Mouse (Mus musculus): ENCODE data around the gene Nav3. TPM values are rescaled to one million over a fixed set of nuclear protein-coding genes. Genes with fewer than 3 reads are reported as not detected.
A peak's percentile ranks its signal among the peaks of the same experiment; 100 is the strongest.

Nav3 gene
- polyA plus RNA-seq, 2 experiments: 0.06 to 0.07 TPM

DNA sequence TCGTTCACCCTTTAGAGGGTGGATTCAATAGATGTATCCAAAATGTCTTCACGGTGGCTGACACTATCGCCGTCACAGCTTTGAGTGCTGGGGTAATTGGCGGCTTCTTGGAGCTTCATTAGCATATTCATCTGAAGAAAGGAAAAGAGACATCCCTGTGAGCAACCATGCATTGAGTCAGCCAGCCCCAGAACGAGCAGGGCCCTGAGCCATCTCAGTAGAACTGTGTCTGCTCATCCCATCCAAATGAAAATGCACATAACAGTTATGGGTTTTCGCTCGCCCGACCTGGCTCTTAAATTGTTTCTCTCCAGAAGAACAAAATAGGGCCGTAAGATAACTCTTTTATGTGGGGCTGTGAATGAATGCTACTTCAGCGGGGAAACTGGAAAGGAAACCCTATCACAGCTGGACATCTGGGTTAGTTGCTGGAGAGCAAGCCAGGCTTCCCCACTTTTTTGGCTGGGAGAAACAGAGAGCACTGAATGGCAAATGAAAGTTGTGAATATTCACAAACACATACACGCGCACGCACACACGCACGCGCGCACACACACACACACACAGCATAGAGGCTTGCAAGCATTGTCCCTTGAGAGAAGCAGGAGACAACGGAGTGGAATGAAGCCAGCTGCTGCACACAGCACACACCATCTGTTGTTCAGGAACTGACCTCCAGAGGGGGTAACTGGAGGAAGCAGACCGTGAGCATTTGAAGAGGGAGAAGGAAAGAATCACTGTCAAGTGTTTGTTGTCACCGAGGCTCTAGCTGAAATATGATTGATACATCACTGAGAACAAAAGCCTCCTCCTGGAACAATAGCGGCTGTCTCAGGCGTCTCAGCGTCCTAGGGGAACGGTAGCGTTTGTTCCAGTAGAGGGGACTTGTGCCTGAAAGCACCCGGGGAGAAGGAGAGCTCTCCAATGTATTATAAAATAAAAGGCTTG lies 771.6 kb downstream of the Nav3 start:
- no peak for DNase-seq (ENCODE audit: low read depth in 3 of 3, low spot score in 3 of 3)
- no peaks in the 10 kb centered on the region for H3K4me1 ChIP-seq (replicated peaks; ENCODE audit: control insufficient read depth in 2 of 2, insufficient read depth in 2 of 2, low read length in 1 of 2)
- 46% methylated on average over 27 of the region's 27 CpGs for WGBS (ENCODE audit: insufficient replicate concordance)

DNA sequence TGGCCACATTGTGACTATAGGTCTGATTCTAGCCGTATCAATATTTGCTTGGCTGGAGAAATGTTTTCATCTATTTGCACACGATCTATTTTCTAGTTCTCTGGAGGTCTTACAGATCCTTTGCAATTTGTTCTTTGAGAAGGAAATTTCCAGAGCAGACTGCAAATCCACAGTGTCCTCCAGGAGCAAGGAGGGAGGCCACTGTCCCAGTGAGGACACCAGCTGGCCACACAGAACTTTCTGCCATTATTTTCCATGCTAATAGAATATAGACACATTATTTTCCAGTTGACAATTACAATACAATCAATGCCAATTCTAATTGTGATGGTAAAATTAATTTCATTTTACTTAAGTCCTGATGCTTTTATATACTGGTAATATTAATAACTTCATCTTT lies 783.1 kb downstream of the Nav3 start:
- DNase-seq (ENCODE audit: low read depth in 3 of 3, low spot score in 3 of 3) (no peak), ATAC-seq (ENCODE audit: insufficient read depth) (no peak)
- no peak overlapping the region for H3K4me2 ChIP-seq (ENCODE audit: low read depth)
- H3K27ac ChIP-seq: no peak overlapping the region
- H3K9ac ChIP-seq (replicated peaks): no peak overlapping the region
- no peaks in the 10 kb centered on the region for H3K27me3 ChIP-seq (ENCODE audit: control insufficient read depth, insufficient read depth, low read length)
- TF ChIP-seq CTCF (IDR thresholded peaks at IDR 0.05; ENCODE audit: low read depth) (no peak), EP300 (IDR thresholded peaks at IDR 0.05; ENCODE audit: low read depth) (no peak)
- no peaks in the 10 kb centered on the region for H3K9me3 ChIP-seq (ENCODE audit: control insufficient read depth, low read length)
- no peak overlapping the region for H3K4me3 ChIP-seq (ENCODE audit: insufficient read depth in 1 of 2, low read depth in 2 of 2, low read length in 2 of 2)
- no peaks in the 10 kb centered on the region for H3K4me1 ChIP-seq (replicated peaks; ENCODE audit: control insufficient read depth in 2 of 2, insufficient read depth in 2 of 2, low read length in 1 of 2)
- 42% methylated on average over 2 of the region's 2 CpGs for WGBS (ENCODE audit: insufficient replicate concordance)
- H3K36me3 ChIP-seq (replicated peaks; ENCODE audit: control insufficient read depth, insufficient read depth, low read depth): no peaks in the 10 kb centered on the region

More for the DNA sequence above, 771.6 kb downstream of the Nav3 start:
- no peaks in the 10 kb centered on the region for H3K36me3 ChIP-seq (replicated peaks; ENCODE audit: control insufficient read depth, insufficient read depth, low read depth)
- H3K9ac ChIP-seq (replicated peaks): no peak overlapping the region
- H3K27ac ChIP-seq: no peak overlapping the region
- no peak for TF ChIP-seq CTCF (IDR thresholded peaks at IDR 0.05; ENCODE audit: low read depth)
- TF ChIP-seq EP300 (IDR thresholded peaks at IDR 0.05; ENCODE audit: low read depth): no peak
- no peak overlapping the region for H3K4me3 ChIP-seq (ENCODE audit: insufficient read depth in 1 of 2, low read depth in 2 of 2, low read length in 2 of 2)
- H3K9me3 ChIP-seq (ENCODE audit: control insufficient read depth, low read length): no peaks in the 10 kb centered on the region
- no peak for ATAC-seq (ENCODE audit: insufficient read depth)
- H3K27me3 ChIP-seq (ENCODE audit: control insufficient read depth, insufficient read depth, low read length): no peaks in the 10 kb centered on the region
- H3K4me2 ChIP-seq (ENCODE audit: low read depth): no peak overlapping the region

DNA sequence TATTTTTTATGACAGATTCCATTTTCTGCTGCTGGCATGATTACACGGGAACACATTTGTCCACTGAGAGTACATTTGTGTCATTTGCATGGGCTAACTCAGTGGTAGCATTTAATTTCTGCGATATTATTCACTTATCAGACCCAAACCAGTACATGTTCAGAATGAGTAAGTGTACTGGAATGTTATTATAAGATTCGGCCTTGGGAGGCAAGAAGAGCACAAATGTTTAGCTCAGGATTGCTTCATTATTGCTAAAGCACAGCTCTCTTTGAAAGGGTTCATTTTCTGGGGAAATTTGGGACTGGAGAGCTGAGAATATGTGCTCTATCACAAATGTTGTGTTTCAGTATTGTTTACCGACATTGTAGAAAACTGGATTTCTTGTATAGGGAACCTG lies 788.6 kb downstream of the Nav3 start:
- Histone ChIP-seq H3K36me3 (replicated peaks; ENCODE audit: control insufficient read depth, insufficient read depth, low read depth) (no peaks in the 10 kb centered on the region), H3K4me1 (replicated peaks; ENCODE audit: control insufficient read depth in 2 of 2, insufficient read depth in 2 of 2, low read length in 1 of 2) (no peaks in the 10 kb centered on the region), H3K27ac (no peak overlapping the region), H3K9ac (replicated peaks) (no peak overlapping the region), H3K9me3 (ENCODE audit: control insufficient read depth, low read length) (no peaks in the 10 kb centered on the region), H3K4me3 (ENCODE audit: insufficient read depth in 1 of 2, low read depth in 2 of 2, low read length in 2 of 2) (no peak overlapping the region), H3K4me2 (ENCODE audit: low read depth) (no peak overlapping the region), H3K27me3 (ENCODE audit: control insufficient read depth, insufficient read depth, low read length) (no peaks in the 10 kb centered on the region)
- no peak for DNase-seq (ENCODE audit: low read depth in 3 of 3, low spot score in 3 of 3)
- no peak for TF ChIP-seq EP300 (IDR thresholded peaks at IDR 0.05; ENCODE audit: low read depth)
- TF ChIP-seq CTCF (IDR thresholded peaks at IDR 0.05; ENCODE audit: low read depth): no peak
- WGBS (ENCODE audit: insufficient replicate concordance): 57% methylated on average over 4 of the region's 4 CpGs
- no peak for ATAC-seq (ENCODE audit: insufficient read depth)

DNA sequence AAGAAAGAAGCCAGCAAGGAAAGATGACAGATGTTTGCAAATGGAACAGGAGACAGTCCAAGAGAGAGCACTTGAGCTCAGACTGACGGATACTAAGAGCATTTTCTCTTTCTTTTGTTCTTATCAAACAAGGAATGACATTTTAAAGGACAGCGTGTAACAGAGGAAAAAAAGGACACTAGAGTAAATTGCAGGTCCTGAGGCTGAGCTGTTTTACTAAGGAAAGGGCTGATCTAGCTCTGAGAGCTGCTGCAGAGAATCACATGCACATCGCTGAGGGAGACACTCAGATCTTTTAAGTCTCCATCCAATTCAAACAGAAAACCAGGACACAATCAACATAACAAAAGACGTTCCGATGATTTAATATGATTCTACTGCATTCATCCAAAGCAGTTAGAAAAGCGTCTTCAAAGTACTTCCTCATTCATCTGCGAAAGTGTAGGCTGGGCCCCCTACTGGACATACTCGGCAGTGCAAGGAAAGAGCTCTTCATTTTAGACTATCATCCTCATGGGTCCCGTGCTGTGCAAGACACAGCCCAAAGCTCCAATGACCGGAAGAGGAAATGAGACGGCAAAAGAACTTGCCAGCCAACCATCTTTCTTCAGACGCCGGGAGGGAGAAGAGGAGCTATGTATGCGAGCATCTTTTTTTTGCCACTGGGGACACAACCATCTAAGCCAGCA lies 791.2 kb downstream of the Nav3 start:
- Histone ChIP-seq H3K27ac (no peak overlapping the region), H3K36me3 (replicated peaks; ENCODE audit: control insufficient read depth, insufficient read depth, low read depth) (no peaks in the 10 kb centered on the region), H3K4me1 (replicated peaks; ENCODE audit: control insufficient read depth in 2 of 2, insufficient read depth in 2 of 2, low read length in 1 of 2) (no peaks in the 10 kb centered on the region), H3K9ac (replicated peaks) (no peak overlapping the region), H3K27me3 (ENCODE audit: control insufficient read depth, insufficient read depth, low read length) (no peaks in the 10 kb centered on the region), H3K9me3 (ENCODE audit: control insufficient read depth, low read length) (no peaks in the 10 kb centered on the region), H3K4me2 (ENCODE audit: low read depth) (no peak overlapping the region), H3K4me3 (ENCODE audit: insufficient read depth in 1 of 2, low read depth in 2 of 2, low read length in 2 of 2) (no peak overlapping the region)
- ATAC-seq (ENCODE audit: insufficient read depth) (no peak), DNase-seq (ENCODE audit: low read depth in 3 of 3, low spot score in 3 of 3) (peak; percentile 7 to 9 (median 7))
- TF ChIP-seq EP300 (IDR thresholded peaks at IDR 0.05; ENCODE audit: low read depth): no peak
- TF ChIP-seq CTCF (IDR thresholded peaks at IDR 0.05; ENCODE audit: low read depth): peak; percentile 73
- WGBS (ENCODE audit: insufficient replicate concordance): 22% methylated on average over 14 of the region's 14 CpGs

DNA sequence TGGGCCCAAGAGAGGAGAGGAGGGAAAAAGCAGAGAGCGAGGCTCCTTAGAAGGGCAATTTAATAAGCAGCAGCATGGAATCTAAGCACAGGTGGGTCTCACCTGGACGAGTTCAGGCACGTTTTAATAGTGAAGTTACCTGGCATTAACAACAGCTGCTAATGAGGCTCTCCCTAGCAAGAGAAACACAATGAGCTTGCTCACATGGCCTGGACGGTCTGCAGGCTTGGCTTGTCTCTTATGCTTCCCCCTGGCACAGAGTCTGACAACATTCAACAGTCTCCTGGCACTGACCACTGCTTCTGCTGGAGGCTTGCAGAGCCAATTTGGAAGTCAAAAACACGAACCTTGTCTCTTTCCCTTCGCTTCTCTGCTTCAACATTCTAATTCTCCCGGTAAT lies 804.5 kb downstream of the Nav3 start:
- TF ChIP-seq EP300 (IDR thresholded peaks at IDR 0.05; ENCODE audit: low read depth) (no peak), CTCF (IDR thresholded peaks at IDR 0.05; ENCODE audit: low read depth) (no peak)
- 52% methylated on average over 7 of the region's 7 CpGs for WGBS (ENCODE audit: insufficient replicate concordance)
- no peaks in the 10 kb centered on the region for H3K9me3 ChIP-seq (ENCODE audit: control insufficient read depth, low read length)
- H3K27me3 ChIP-seq (ENCODE audit: control insufficient read depth, insufficient read depth, low read length): no peaks in the 10 kb centered on the region
- H3K4me3 ChIP-seq (ENCODE audit: insufficient read depth in 1 of 2, low read depth in 2 of 2, low read length in 2 of 2): no peak overlapping the region
- no peak for ATAC-seq (ENCODE audit: insufficient read depth)
- H3K9ac ChIP-seq (replicated peaks): no peak overlapping the region
- no peak for DNase-seq (ENCODE audit: low read depth in 3 of 3, low spot score in 3 of 3)
- no peaks in the 10 kb centered on the region for H3K4me1 ChIP-seq (replicated peaks; ENCODE audit: control insufficient read depth in 2 of 2, insufficient read depth in 2 of 2, low read length in 1 of 2)
- H3K27ac ChIP-seq: no peak overlapping the region
- no peak overlapping the region for H3K4me2 ChIP-seq (ENCODE audit: low read depth)
- no peaks in the 10 kb centered on the region for H3K36me3 ChIP-seq (replicated peaks; ENCODE audit: control insufficient read depth, insufficient read depth, low read depth)
